Mouse (Mus musculus) embryonic facial prominence, embryonic 12.5 days (tissue): ENCODE measurements at regions not wholly inside any gene's neighbourhood (a gene's known extent, or its start where the extent isn't known, plus 50 kb on each side); places are given as distances from the start of the nearest gene placed in this dataset.

Experiments
- ATAC-seq: fragments of 200-750 bp; cut with Nextera tagmentation; 2 replicates; pipeline ENCODE4 v1.8.0; 2017; ENCODE audit not compliant: insufficient number of reproducible peaks, insufficient read depth, low FRiP score, low TSS enrichment
- H3K27ac ChIP-seq: fragments of 300-500 bp; sonication (generic); 2 replicates; pipeline ENCODE4 v1.5.1; 2016; ENCODE audit warnings: mild to moderate bottlenecking
- H3K27me3 ChIP-seq: fragments of 300-500 bp; sonication (generic); 2 replicates; pipeline ENCODE4 v1.6.1; 2016; ENCODE audit warnings: mild to moderate bottlenecking, moderate library complexity
- H3K36me3 ChIP-seq: fragments of 300-500 bp; sonication (generic); 2 replicates; pipeline ENCODE4 v1.6.1; 2016; ENCODE audit warnings: mild to moderate bottlenecking
- H3K4me1 ChIP-seq: fragments of 300-500 bp; sonication (generic); 2 replicates; pipeline ENCODE4 v1.6.1; 2016
- H3K4me2 ChIP-seq: fragments of 300-500 bp; sonication (generic); replicated peaks from 2 replicates; pipeline ENCODE4 v1.6.1; 2016; ENCODE audit warnings: mild to moderate bottlenecking, moderate library complexity
- H3K4me3 ChIP-seq: fragments of 300-500 bp; sonication (generic); 2 replicates; pipeline ENCODE4 v1.5.1; 2016; ENCODE audit warnings: mild to moderate bottlenecking
- H3K9ac ChIP-seq: fragments of 300-500 bp; sonication (generic); 2 replicates; pipeline ENCODE4 v1.6.1; 2016; ENCODE audit warnings: mild to moderate bottlenecking, moderate library complexity
- H3K9me3 ChIP-seq: fragments of 300-500 bp; sonication (generic); 2 replicates; pipeline ENCODE4 v1.6.1; 2016; ENCODE audit warnings: mild to moderate bottlenecking, moderate library complexity
- whole genome bisulfite sequencing: fragments of 180-500 bp; shearing (Covaris S2); methylation state at CpG from one replicate; pipeline ENCODE4 v1.1.7; 2016; 5-methylcytosine and 5-hydroxymethylcytosine counted together

DNA sequence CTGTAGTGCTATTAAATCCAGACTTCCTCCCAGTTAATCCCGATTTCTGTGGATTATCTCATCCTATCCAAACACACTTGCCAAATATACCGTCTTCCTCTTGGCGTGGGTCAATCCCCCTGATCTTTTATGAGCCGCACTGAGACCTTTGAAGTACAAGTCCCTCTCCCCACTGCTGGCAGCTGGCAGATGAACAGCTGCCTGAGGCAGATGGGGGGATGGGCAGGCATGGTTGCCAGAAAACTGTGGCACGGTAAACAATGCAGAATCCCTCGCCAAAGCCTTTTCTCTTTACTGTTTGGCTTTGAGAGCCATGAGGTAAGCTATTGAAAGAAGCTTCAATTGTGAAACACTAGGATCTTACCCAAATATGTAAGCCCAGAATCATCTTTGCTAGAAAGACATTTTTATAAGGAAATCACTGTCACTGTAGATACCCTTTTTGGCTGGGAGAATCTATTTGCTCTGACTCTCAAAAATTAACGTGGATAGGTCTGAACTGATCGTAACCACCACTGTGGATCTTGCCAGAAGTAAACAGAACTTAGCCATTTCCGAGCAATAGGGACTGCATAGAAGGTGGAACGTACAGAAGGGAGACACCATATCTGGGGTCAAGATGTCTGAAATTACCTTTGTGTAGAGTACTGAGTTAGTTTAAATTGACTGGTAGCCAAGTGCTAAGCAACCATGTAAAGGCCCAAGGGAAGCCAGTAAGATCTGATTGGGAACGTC, 221.5 kb downstream of the Ahr start:
- no peaks in the 10 kb centered on the region for H3K27me3 ChIP-seq
- no peak for ATAC-seq
- no peaks in the 10 kb centered on the region for H3K9me3 ChIP-seq
- 46% methylated on average over 11 of the region's 11 CpGs for whole genome bisulfite sequencing
- no peak overlapping the region for H3K27ac ChIP-seq
- H3K36me3 ChIP-seq: no peaks in the 10 kb centered on the region
- H3K9ac ChIP-seq: no peak overlapping the region
- no peak overlapping the region for H3K4me3 ChIP-seq
- H3K4me1 ChIP-seq: no peaks in the 10 kb centered on the region
- no peak overlapping the region for H3K4me2 ChIP-seq

GRCm38 (mm10) chr12:35308537-35308936, 226.3 kb downstream of the Ahr start:
- no peak overlapping the region for H3K27ac ChIP-seq
- no peak for ATAC-seq
- H3K9me3 ChIP-seq: no peaks in the 10 kb centered on the region
- H3K4me2 ChIP-seq: no peak overlapping the region
- H3K36me3 ChIP-seq: no peaks in the 10 kb centered on the region
- no peak overlapping the region for H3K4me3 ChIP-seq
- H3K4me1 ChIP-seq: peaks cover 3% of the 10 kb centered on the region; the same call in 1 of the 2 replicates
- no peak overlapping the region for H3K9ac ChIP-seq
- H3K27me3 ChIP-seq: no peaks in the 10 kb centered on the region

- H3K9me3 ChIP-seq: no peaks in the 10 kb centered on the region
- H3K27me3 ChIP-seq: no peaks in the 10 kb centered on the region
- no peak overlapping the region for H3K27ac ChIP-seq
- no peak overlapping the region for H3K4me2 ChIP-seq
- no peaks in the 10 kb centered on the region for H3K36me3 ChIP-seq
- no peak overlapping the region for H3K4me3 ChIP-seq
- WGBS: 72% methylated on average over 3 of the region's 3 CpGs
- H3K9ac ChIP-seq: no peak overlapping the region
- H3K4me1 ChIP-seq: peaks cover 3% of the 10 kb centered on the region; the same call in 1 of the 2 replicates
- ATAC-seq: no peak
Observed at GRCm38 (mm10) chr12:35303764-35304717, 230.8 kb downstream of the Ahr start.

- H3K36me3 ChIP-seq: no peaks in the 10 kb centered on the region
- no peaks in the 10 kb centered on the region for H3K27me3 ChIP-seq
- no peaks in the 10 kb centered on the region for H3K9me3 ChIP-seq
- H3K4me3 ChIP-seq: no peak overlapping the region
- ATAC-seq: no peak
- 85% methylated on average over 2 of the region's 2 CpGs for WGBS
- H3K9ac ChIP-seq: no peak overlapping the region
- H3K27ac ChIP-seq: no peak overlapping the region
- H3K4me2 ChIP-seq: no peak overlapping the region
- peaks cover 3% of the 10 kb centered on the region; the same call in 1 of the 2 replicates for H3K4me1 ChIP-seq
Observed at GRCm38 (mm10) chr12:35303188-35303587, 231.7 kb downstream of the Ahr start.

DNA sequence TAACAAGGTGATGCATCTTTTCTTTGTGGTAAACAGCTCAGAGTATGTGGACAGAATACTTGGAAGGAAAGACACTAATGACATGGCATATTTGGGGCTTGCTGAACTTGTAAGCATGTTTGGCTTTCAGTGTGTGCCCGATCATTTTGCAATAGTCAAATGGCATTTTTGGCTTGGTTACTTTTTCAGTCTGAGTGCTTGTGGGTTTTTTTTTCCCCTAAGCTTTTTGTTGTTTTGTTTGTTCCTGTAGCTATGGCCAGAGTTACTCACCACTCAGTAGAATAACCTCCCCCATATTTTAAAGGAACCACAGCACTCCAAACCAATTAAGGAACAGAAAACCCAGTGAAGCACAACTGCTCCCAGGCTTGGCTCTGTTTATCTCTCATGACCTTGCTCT, 240.2 kb downstream of the Ahr start:
- Histone ChIP-seq H3K9ac (no peak overlapping the region), H3K36me3 (no peaks in the 10 kb centered on the region), H3K9me3 (no peaks in the 10 kb centered on the region), H3K27me3 (no peaks in the 10 kb centered on the region), H3K4me2 (no peak overlapping the region), H3K27ac (no peak overlapping the region), H3K4me1 (no peaks in the 10 kb centered on the region), H3K4me3 (no peak overlapping the region)
- WGBS: 86% methylated on average over 1 of the region's 1 CpGs
- ATAC-seq: no peak

GRCm38 (mm10) chr12:35293566-35293965, 241.3 kb downstream of the Ahr start:
- H3K9ac ChIP-seq: no peak overlapping the region
- H3K4me2 ChIP-seq: no peak overlapping the region
- H3K9me3 ChIP-seq: no peaks in the 10 kb centered on the region
- no peak for ATAC-seq
- WGBS: 86% methylated on average over 2 of the region's 2 CpGs
- no peak overlapping the region for H3K4me3 ChIP-seq
- no peaks in the 10 kb centered on the region for H3K27me3 ChIP-seq
- no peak overlapping the region for H3K27ac ChIP-seq
- no peaks in the 10 kb centered on the region for H3K36me3 ChIP-seq
- no peaks in the 10 kb centered on the region for H3K4me1 ChIP-seq

- Histone ChIP-seq H3K9me3 (no peaks in the 10 kb centered on the region), H3K4me3 (no peak overlapping the region), H3K27ac (no peak overlapping the region), H3K4me2 (no peak overlapping the region), H3K9ac (no peak overlapping the region), H3K4me1 (peaks cover 5% of the 10 kb centered on the region), H3K36me3 (no peaks in the 10 kb centered on the region), H3K27me3 (no peaks in the 10 kb centered on the region)
- no peak for ATAC-seq
- 84% methylated on average over 6 of the region's 6 CpGs for WGBS
Observed at GRCm38 (mm10) chr12:35291941-35292341, 242.9 kb downstream of the Ahr start.

DNA sequence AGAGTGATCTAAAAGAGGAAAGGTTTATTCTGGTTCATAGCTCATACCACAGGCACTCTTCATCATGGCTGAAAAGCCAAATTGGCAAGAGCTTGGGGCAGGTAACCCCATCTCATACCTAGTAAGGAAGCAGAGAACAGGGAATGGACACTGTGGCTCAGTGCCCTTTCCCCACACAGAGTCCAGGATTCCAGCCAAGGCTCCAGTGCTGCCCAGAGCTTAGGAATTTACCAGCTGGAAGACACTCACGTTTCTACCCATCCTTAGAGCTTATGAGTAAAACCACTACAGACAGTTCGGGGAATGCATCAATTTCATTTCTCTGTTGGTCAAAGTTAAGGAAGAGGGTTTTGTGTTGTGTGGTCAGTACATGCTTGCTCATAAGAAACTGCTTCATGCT, 241.0 kb downstream of the Snx13 start:
- Histone ChIP-seq H3K9me3 (no peaks in the 10 kb centered on the region), H3K36me3 (no peaks in the 10 kb centered on the region), H3K27ac (no peak overlapping the region), H3K9ac (no peak overlapping the region), H3K4me3 (no peak overlapping the region), H3K4me2 (no peak overlapping the region), H3K27me3 (no peaks in the 10 kb centered on the region), H3K4me1 (peaks cover 6% of the 10 kb centered on the region)
- 68% methylated on average over 2 of the region's 2 CpGs for WGBS
- no peak for ATAC-seq

- Histone ChIP-seq H3K4me3 (no peak overlapping the region), H3K4me2 (no peak overlapping the region), H3K27me3 (no peaks in the 10 kb centered on the region), H3K36me3 (no peaks in the 10 kb centered on the region), H3K4me1 (peaks cover 6% of the 10 kb centered on the region), H3K27ac (no peak overlapping the region), H3K9ac (no peak overlapping the region), H3K9me3 (no peaks in the 10 kb centered on the region)
- no peak for ATAC-seq
- 69% methylated on average over 3 of the region's 3 CpGs for WGBS
Observed at GRCm38 (mm10) chr12:35287570-35287969, 240.6 kb downstream of the Snx13 start.

- Histone ChIP-seq H3K4me2 (no peak overlapping the region), H3K36me3 (no peaks in the 10 kb centered on the region), H3K9me3 (no peaks in the 10 kb centered on the region), H3K27ac (no peak overlapping the region), H3K4me3 (no peak overlapping the region), H3K9ac (no peak overlapping the region), H3K27me3 (no peaks in the 10 kb centered on the region), H3K4me1 (peaks cover 6% of the 10 kb centered on the region)
- no peak for ATAC-seq
- WGBS: 64% methylated on average over 3 of the region's 3 CpGs
Observed at GRCm38 (mm10) chr12:35286974-35287553, 240.1 kb downstream of the Snx13 start.

- Histone ChIP-seq H3K9ac (no peak overlapping the region), H3K27me3 (no peaks in the 10 kb centered on the region), H3K4me1 (peaks cover 6% of the 10 kb centered on the region), H3K4me2 (no peak overlapping the region), H3K4me3 (no peak overlapping the region), H3K36me3 (no peaks in the 10 kb centered on the region), H3K27ac (no peak overlapping the region), H3K9me3 (no peaks in the 10 kb centered on the region)
- 75% methylated on average over 2 of the region's 2 CpGs for WGBS
- ATAC-seq: no peak
Observed at GRCm38 (mm10) chr12:35284345-35284744, 237.4 kb downstream of the Snx13 start.

GRCm38 (mm10) chr12:35283925-35284324, 236.9 kb downstream of the Snx13 start:
- Histone ChIP-seq H3K9me3 (no peaks in the 10 kb centered on the region), H3K36me3 (no peaks in the 10 kb centered on the region), H3K4me2 (no peak overlapping the region), H3K4me1 (peaks cover 6% of the 10 kb centered on the region), H3K4me3 (no peak overlapping the region), H3K27me3 (no peaks in the 10 kb centered on the region), H3K9ac (no peak overlapping the region), H3K27ac (no peak overlapping the region)
- no peak for ATAC-seq
- WGBS: 67% methylated on average over 5 of the region's 5 CpGs
